Mouse (Mus musculus) left cerebral cortex, adult 8-10 months (tissue): ENCODE measurements at regions not wholly inside any gene's neighbourhood (a gene's known extent, or its start where the extent isn't known, plus 50 kb on each side); places are given as distances from the start of the nearest gene placed in this dataset.
A peak's percentile ranks its signal among the peaks of the same experiment; 100 is the strongest.

Source experiments
- DNase-seq, 2 experiments: peaks; one replicate each; pipeline ENCODE4 v3.0.0; 2022; ENCODE audit warnings: low spot score in 2 of 2

- DNase-seq: no peak
These were observed 351.8 kb upstream of the Atp2b1 start for GRCm38 (mm10) chr10:98562297-98562912.

- no peak for DNase-seq
These were observed 341.2 kb upstream of the Atp2b1 start for GRCm38 (mm10) chr10:98572782-98573536.

- peak in 1 of 2 experiments; percentile 41 for DNase-seq
These were observed 337.2 kb upstream of the Atp2b1 start for GRCm38 (mm10) chr10:98577040-98577439.

- DNase-seq: no peak
These were observed 329.4 kb upstream of the Atp2b1 start for GRCm38 (mm10) chr10:98584776-98585175.

GRCm38 (mm10) chr10:98589726-98590125 lies 324.5 kb upstream of the Atp2b1 start:
- DNase-seq: peak in 1 of 2 experiments; percentile 63

GRCm38 (mm10) chr10:98592154-98592553 lies 322.1 kb upstream of the Atp2b1 start:
- no peak for DNase-seq

- DNase-seq: no peak
These were observed 320.3 kb upstream of the Atp2b1 start for GRCm38 (mm10) chr10:98593910-98594309.

- peak in 1 of 2 experiments; percentile 57 for DNase-seq
These were observed 305.8 kb upstream of the Atp2b1 start for GRCm38 (mm10) chr10:98608221-98608941.

GRCm38 (mm10) chr10:98610708-98611107 lies 303.5 kb upstream of the Atp2b1 start:
- DNase-seq: no peak

- no peak for DNase-seq
These were observed 302.4 kb upstream of the Atp2b1 start for GRCm38 (mm10) chr10:98611707-98612360.

GRCm38 (mm10) chr10:98618736-98619525 lies 295.3 kb upstream of the Atp2b1 start:
- peak in 1 of 2 experiments; percentile 36 for DNase-seq

- DNase-seq: no peak
These were observed 290.1 kb upstream of the Atp2b1 start for GRCm38 (mm10) chr10:98624103-98624502.

- DNase-seq: no peak
These were observed 289.4 kb upstream of the Atp2b1 start for GRCm38 (mm10) chr10:98624681-98625321.

- DNase-seq: no peak
These were observed 286.0 kb upstream of the Atp2b1 start for GRCm38 (mm10) chr10:98628191-98628590.

GRCm38 (mm10) chr10:98629248-98629647 lies 285.0 kb upstream of the Atp2b1 start:
- DNase-seq: no peak

- DNase-seq: no peak
These were observed 276.2 kb upstream of the Atp2b1 start for GRCm38 (mm10) chr10:98637759-98638611.

- no peak for DNase-seq
These were observed 268.5 kb upstream of the Atp2b1 start for GRCm38 (mm10) chr10:98645681-98646122.

GRCm38 (mm10) chr10:98646311-98646999 lies 267.8 kb upstream of the Atp2b1 start:
- DNase-seq: no peak
